Mouse (Mus musculus) CH12.LX (cell line): ENCODE measurements around the gene Pwp1.

Source experiments
- CTCF ChIP-seq, 2 experiments: IDR thresholded peaks in 1 of 2; conservative IDR thresholded peaks in 1 of 2; 2 replicates each; pipeline ENCODE4 v1.5.1; 2011 to 2012; ENCODE audit warnings: low read depth in 2 of 2, low read length in 2 of 2, improper control_type of control experiment in 1 of 2, inconsistent platforms in 1 of 2, mild to moderate bottlenecking in 1 of 2, moderate library complexity in 1 of 2
- MAFK ChIP-seq: IDR thresholded peaks from 2 replicates; pipeline ENCODE4 v1.6.1; 2011; ENCODE audit warnings: low read length, improper control_type of control experiment; ENCODE audit not compliant: insufficient replicate concordance
- MAX ChIP-seq: IDR thresholded peaks from 2 replicates; pipeline ENCODE4 v1.6.1; 2011; ENCODE audit warnings: low read length, improper control_type of control experiment
- NELFE ChIP-seq: IDR thresholded peaks from 2 replicates; pipeline ENCODE4 v1.6.1; 2011; ENCODE audit warnings: low read depth, low read length, improper control_type of control experiment

DNA sequence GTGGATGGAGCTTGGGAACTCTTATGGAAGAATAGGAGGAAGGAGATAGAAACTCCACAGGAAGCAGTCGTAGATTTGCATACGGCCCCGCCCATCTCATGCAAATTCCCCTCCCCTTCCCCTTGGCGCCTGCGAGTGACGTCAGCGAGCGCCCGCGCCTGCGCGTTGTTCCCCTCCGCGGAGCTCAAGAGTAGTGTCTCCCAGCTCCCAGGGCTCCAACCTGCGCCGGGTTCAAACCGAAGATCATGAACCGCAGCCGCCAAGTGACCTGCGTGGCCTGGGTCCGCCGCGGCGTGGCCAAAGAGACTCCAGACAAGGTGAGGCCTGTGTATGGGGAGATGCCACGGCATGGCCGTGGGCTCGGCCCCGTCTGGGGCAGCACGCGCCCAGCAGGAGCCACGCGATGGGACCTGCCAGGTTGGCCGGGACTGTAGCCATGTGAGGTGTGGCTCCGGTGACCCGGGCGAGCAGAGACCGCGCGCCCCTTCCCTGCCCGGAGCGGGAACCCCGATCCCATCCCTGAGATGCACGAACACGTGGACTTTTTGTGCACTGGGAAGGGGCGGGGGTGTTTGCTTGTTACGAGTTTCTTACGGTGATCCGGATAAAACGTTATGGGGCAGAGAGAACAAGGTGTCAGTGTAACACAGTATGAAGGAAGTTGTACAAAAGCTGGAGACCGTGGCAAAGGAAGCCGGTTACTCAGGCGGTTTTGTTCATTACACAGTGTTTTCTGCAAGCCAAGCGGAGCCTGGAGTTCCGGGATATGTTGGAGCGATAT, 42.6 kb downstream of the Pwp1 start:
- TF ChIP-seq MAX (peak; percentile 84), NELFE (peak; percentile 75), CTCF (conservative IDR thresholded peaks at IDR 0.05 in 1 of 2, IDR thresholded peaks at IDR 0.05 in 1 of 2; ENCODE audit: low read depth in 2 of 2, low read length in 2 of 2) (no peak), MAFK (no peak)
